Mouse (Mus musculus): ENCODE measurements around the gene Snapc1.

Gene Snapc1

DNA sequence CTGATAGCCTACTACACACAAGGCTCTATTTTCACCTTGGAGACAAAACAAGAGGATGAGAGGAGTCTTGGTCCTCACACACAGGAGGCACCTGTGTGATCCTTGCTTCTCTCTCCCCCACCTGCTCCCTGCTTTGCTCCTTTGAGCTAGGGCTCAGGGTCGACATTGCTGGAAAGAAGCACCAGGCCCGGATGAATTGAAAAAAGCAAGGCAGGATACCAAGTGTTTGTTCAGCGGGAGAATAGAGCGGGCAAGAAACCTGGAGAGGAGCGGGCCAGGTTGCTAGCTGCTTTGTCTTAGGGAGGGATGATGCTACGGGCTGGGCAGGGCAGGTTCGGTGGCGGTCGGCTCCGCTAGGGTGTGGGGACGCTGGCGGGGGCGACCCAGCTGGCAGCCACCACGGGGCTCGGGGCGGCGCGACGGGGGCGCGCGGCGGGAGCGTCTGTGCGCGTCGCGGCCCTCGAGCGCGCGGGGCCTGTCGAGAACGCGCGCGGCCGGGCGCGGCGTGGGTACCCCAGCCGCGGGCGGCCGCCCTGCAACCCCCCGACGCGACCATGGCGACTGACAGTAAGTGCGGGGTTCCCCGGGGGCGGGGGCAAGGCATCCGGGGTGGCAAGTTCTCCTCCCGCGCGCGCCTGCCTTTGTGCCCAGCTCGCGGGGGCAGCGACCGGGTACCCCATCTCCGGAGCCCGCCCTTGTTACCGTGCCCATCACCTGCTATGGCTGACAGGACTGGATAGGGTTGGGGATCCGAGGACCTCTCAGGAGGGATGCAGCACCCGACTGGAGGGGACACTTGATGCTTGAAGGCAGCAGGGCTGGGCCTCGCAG is 33.2 kb downstream of the Snapc1 start, which contains the start of gene Syt16:
Gene Syt16 (plus strand): TSS at position 365 of the 831 bp plus-strand sequence.
- DNase-seq: no peak

DNA sequence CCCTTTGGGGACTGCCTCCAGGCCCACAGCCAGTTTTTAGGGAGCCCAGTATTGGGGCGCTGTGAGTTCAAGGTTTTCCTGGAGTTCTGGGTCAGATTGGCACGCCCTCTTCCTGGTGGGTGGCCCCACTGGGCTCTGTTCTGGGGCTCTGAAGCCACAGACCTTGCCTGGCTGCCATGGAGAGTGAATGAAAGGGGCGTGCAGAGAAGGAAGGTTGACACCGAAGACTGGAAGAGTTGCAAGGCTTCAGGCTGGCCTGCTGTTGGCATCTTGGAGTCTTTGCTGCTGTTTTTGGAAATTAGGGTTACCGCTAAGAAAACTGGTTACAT is 33.8 kb downstream of the Snapc1 start:
- no peak for DNase-seq

DNA sequence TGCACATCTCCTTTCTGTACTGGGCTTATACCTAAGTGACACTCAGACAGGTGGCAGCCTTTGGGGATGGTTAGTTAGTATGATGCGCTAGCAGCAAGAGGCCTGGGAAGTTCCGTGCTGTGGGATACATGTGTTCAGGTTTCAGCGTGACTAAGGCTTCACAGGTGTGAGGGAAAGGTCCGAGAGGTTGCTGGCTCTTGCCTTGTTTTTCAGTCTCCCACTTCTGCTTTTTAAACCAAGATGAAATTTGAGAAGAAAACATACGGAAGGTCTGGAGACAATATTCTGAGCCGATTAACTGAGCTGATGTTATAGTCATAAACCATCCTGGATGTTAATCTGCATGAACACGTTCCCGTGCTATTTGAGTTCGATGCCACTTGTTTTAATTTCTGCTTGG is 38.2 kb downstream of the Snapc1 start:
- no peak for DNase-seq

DNA sequence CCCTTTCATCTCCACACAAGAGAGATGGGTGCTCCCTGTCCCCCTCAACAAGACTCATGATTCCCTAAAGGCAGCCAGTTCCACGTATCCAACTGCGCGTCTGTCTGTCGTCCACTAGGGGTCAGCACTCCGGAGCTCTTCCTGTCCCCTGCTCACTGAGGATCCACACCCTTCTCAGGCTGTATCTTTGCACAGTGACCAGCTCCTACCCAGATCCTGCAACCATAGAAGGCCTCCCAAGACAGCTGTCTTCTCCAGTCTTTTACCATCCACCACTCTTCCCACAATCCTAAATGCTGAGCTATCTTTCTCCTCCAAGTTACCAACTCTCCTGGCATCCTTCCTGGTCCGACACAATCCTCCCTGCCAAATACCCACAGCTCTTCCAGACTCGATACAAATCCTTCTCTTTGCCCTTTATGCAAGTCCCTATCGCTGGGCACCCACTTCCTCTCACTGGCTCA is 45.2 kb downstream of the Snapc1 start:
- no peak for DNase-seq

DNA sequence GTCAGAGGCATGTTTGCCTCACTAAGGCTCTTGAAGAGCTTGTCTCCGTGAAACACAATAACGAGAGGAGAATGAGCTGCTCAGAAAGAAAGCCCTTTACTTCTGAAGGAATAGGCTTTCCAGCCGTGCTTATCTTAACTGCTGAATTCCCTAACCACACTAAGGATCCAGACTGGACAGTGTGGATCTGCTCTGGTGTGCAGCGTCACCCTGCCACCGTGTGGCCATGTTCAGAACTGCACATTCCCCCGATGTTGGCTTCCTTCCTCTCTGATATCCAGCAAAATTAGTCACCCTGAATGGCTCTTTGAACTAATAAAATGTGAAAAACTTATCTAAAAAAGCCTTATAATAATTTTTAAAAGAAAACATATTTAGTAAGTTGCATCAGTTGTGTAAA is 49.5 kb downstream of the Snapc1 start:
- DNase-seq: peak; percentile 48

DNA sequence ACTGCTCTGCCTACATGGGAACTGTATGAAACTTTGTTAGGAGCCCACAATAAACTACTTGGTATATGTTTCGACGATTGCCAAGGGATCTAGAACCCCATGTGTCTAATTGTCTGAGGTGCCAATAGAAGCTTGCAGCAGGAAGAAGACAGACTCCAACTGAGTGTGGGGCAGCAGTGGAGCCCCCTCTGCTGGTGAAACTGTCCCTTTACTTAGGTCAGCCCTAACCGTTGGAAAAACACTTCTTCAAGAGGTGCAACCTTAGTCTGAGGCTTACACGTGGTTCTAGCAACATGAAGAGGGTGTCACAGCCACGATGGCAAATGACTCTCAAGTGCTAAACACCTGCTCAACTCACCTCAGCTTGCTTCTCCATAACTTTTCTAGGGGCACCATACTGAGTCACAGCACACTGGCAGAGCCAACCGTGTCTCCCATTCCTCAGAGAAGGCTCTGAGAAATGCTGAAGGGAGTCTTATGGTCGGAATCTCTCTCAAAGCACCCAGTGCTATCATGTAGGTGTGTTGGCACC is 50.5 kb downstream of the Snapc1 start:
- no peak for DNase-seq

DNA sequence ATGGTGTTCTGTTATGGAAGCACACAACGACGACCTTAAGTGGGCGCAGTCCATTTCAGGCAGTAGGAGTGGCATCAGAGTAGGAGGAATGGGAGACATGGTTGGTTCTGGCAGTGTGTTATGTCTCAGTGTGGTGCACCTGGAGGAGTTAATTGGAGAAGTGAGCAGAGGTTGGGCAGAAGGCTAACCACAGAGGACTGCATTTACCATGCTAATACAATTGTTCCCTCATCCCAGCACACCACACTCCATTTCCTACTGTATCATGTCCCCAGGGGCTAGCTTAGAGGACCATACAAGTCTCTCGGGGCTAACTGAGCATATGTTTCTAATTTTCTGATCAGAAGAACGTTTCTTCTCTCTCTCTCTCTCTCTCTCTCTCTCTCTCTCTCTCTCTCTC is 51.2 kb downstream of the Snapc1 start:
- no peak for DNase-seq

DNA sequence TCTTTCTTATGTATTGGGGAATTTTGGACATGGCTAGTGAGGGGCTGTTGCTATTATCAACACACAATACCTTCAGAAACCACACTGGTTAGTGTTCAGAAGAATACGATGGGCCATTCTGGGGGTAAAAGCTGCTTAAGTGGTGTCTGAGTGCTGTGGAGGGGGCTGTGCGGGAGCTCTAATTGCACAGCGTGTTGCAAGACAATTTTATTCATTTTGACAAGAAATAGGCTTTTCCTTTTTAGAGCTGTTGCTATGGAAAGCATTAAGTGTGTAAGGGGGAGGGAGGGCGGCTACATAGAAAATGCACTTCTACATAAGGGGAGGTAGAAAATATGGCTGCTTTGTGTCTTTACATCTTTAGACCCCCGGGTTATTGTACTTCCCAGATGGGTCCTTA is 59.0 kb downstream of the Snapc1 start:
- DNase-seq: no peak

DNA sequence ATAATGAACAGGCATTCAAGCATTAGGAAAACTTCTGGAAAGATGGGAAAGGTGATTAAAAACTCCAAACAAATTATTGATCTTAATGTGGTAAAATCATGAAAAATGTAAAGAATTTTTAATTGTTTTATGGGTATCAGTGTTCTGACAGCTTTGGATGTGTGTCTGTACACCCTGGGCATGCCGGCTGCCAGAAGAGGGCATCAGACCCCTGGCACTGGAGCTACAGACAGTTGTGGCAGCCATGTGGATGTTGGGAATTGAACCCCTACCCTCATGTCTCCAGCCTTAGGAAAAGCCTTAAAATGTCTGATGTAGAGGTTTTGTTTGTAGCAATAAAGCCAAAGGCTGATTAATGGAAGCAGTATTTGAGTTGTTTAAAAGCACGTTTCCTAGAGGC is 60.6 kb downstream of the Snapc1 start:
- no peak for DNase-seq

Measured in kidney, adult 11 months (tissue).